Mouse (Mus musculus): ENCODE measurements around the gene Mturn. TPM values are rescaled to one million over a fixed set of nuclear protein-coding genes. Genes with fewer than 3 reads are reported as not detected.
A peak's percentile ranks its signal among the peaks of the same experiment; 100 is the strongest.

Mturn gene
- polyA plus RNA-seq, 1 experiment from 2014 or later = 0.88 TPM

- Histone ChIP-seq H3K27me3 (peaks cover 58% of the 10 kb centered on the region), H3K27ac (no peak overlapping the region), H3K36me3 (no peaks in the 10 kb centered on the region), H3K4me3 (replicated peaks) (peak overlapping the region; percentile 53), H3K9ac (peak overlapping the region; percentile 59), H3K4me1 (replicated peaks) (peaks cover 11% of the 10 kb centered on the region), H3K9me3 (replicated peaks) (no peaks in the 10 kb centered on the region), H3K4me2 (peak overlapping the region; percentile 82)
- 5% methylated on average over 19 of the region's 19 CpGs for WGBS (ENCODE audit: insufficient replicate concordance)
- peak; percentile 76 for ATAC-seq (ENCODE audit: low read depth)
- no peak for DNase-seq
Observed at GRCm38 (mm10) chr6:54699477-54700056, 18.1 kb downstream of the Mturn start.

- no peak overlapping the region for H3K4me3 ChIP-seq (replicated peaks)
- no peaks in the 10 kb centered on the region for H3K9me3 ChIP-seq (replicated peaks)
- H3K27me3 ChIP-seq = peaks cover 62% of the 10 kb centered on the region
- WGBS (ENCODE audit: insufficient replicate concordance) = 62% methylated on average over 2 of the region's 2 CpGs
- no peak overlapping the region for H3K27ac ChIP-seq
- H3K4me1 ChIP-seq (replicated peaks) = peaks cover 14% of the 10 kb centered on the region
- no peak overlapping the region for H3K4me2 ChIP-seq
- no peak for DNase-seq
- ATAC-seq (ENCODE audit: low read depth) = no peak
- H3K9ac ChIP-seq = no peak overlapping the region
- no peaks in the 10 kb centered on the region for H3K36me3 ChIP-seq
Observed at GRCm38 (mm10) chr6:54700516-54700915, 19.1 kb downstream of the Mturn start.

DNA sequence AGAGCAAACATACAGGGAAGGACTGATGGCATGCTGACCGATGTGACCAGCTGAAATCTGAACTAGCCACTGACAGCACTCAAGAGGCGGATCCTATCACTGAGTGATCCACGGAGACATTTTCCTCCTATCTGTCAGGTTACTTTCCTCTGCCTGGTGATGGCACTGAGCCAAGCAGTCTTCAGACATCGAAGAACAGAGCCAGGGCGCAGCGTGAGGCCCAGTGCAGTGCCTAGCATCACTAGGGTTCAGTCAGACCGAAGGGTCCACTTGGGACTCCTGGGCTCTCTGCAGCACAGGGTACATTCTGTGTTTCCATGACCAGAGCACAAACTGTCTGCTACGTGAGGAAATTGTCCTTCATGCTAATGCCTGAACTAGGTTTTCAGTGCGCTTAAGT, 20.5 kb downstream of the Mturn start:
- Histone ChIP-seq H3K27ac (no peak overlapping the region), H3K4me1 (replicated peaks) (peaks cover 22% of the 10 kb centered on the region), H3K9ac (no peak overlapping the region), H3K9me3 (replicated peaks) (no peaks in the 10 kb centered on the region), H3K36me3 (no peaks in the 10 kb centered on the region), H3K27me3 (peaks cover 62% of the 10 kb centered on the region), H3K4me2 (no peak overlapping the region), H3K4me3 (replicated peaks) (no peak overlapping the region)
- DNase-seq (no peak), ATAC-seq (ENCODE audit: low read depth) (no peak)
- WGBS (ENCODE audit: insufficient replicate concordance) = 55% methylated on average over 9 of the region's 9 CpGs

GRCm38 (mm10) chr6:54703633-54704538, 22.5 kb downstream of the Mturn start:
- H3K36me3 ChIP-seq = no peaks in the 10 kb centered on the region
- no peaks in the 10 kb centered on the region for H3K9me3 ChIP-seq (replicated peaks)
- no peak for ATAC-seq (ENCODE audit: low read depth)
- H3K4me1 ChIP-seq (replicated peaks) = peaks cover 20% of the 10 kb centered on the region
- H3K4me3 ChIP-seq (replicated peaks) = no peak overlapping the region
- no peak for DNase-seq
- peaks cover 49% of the 10 kb centered on the region for H3K27me3 ChIP-seq
- no peak overlapping the region for H3K27ac ChIP-seq
- WGBS (ENCODE audit: insufficient replicate concordance) = 26% methylated on average over 14 of the region's 14 CpGs
- no peak overlapping the region for H3K9ac ChIP-seq
- no peak overlapping the region for H3K4me2 ChIP-seq

GRCm38 (mm10) chr6:54704539-54704845, 23.1 kb downstream of the Mturn start:
- no peak overlapping the region for H3K4me2 ChIP-seq
- no peak for ATAC-seq (ENCODE audit: low read depth)
- H3K27me3 ChIP-seq = peaks cover 49% of the 10 kb centered on the region
- H3K9ac ChIP-seq = no peak overlapping the region
- no peak for DNase-seq
- H3K36me3 ChIP-seq = no peaks in the 10 kb centered on the region
- H3K27ac ChIP-seq = no peak overlapping the region
- H3K4me3 ChIP-seq (replicated peaks) = no peak overlapping the region
- no peaks in the 10 kb centered on the region for H3K9me3 ChIP-seq (replicated peaks)
- peaks cover 16% of the 10 kb centered on the region for H3K4me1 ChIP-seq (replicated peaks)
- 25% methylated on average over 6 of the region's 6 CpGs for WGBS (ENCODE audit: insufficient replicate concordance)

GRCm38 (mm10) chr6:54704847-54705246, 23.4 kb downstream of the Mturn start:
- H3K4me1 ChIP-seq (replicated peaks) = peaks cover 14% of the 10 kb centered on the region
- H3K27me3 ChIP-seq = peaks cover 49% of the 10 kb centered on the region
- whole genome bisulfite sequencing (ENCODE audit: insufficient replicate concordance) = 27% methylated on average over 5 of the region's 5 CpGs

GRCm38 (mm10) chr6:54705387-54705909, 24.0 kb downstream of the Mturn start:
- H3K4me2 ChIP-seq = peak overlapping the region; percentile 44
- H3K9me3 ChIP-seq (replicated peaks) = no peaks in the 10 kb centered on the region
- peak overlapping the region; percentile 12; the same call in 1 of the 2 replicates for H3K4me3 ChIP-seq (replicated peaks)
- no peak overlapping the region for H3K9ac ChIP-seq
- H3K36me3 ChIP-seq = no peaks in the 10 kb centered on the region
- H3K27me3 ChIP-seq = peaks cover 44% of the 10 kb centered on the region
- H3K27ac ChIP-seq = no peak overlapping the region
- H3K4me1 ChIP-seq (replicated peaks) = peaks cover 14% of the 10 kb centered on the region
- WGBS (ENCODE audit: insufficient replicate concordance) = 15% methylated on average over 11 of the region's 11 CpGs
- DNase-seq (peak; percentile 24), ATAC-seq (ENCODE audit: low read depth) (peak; percentile 65)

More at GRCm38 (mm10) chr6:54704847-54705246, 23.4 kb downstream of the Mturn start:
- no peak overlapping the region for H3K27ac ChIP-seq
- DNase-seq (no peak), ATAC-seq (ENCODE audit: low read depth) (no peak)
- no peaks in the 10 kb centered on the region for H3K9me3 ChIP-seq (replicated peaks)
- H3K9ac ChIP-seq = no peak overlapping the region
- no peak overlapping the region for H3K4me2 ChIP-seq
- no peak overlapping the region for H3K4me3 ChIP-seq (replicated peaks)
- no peaks in the 10 kb centered on the region for H3K36me3 ChIP-seq

- Histone ChIP-seq H3K9me3 (replicated peaks) (no peaks in the 10 kb centered on the region), H3K4me2 (no peak overlapping the region), H3K27ac (no peak overlapping the region), H3K4me3 (replicated peaks) (no peak overlapping the region), H3K4me1 (replicated peaks) (peaks cover 14% of the 10 kb centered on the region), H3K36me3 (no peaks in the 10 kb centered on the region), H3K9ac (no peak overlapping the region), H3K27me3 (peaks cover 39% of the 10 kb centered on the region)
- 53% methylated on average over 2 of the region's 2 CpGs for WGBS (ENCODE audit: insufficient replicate concordance)
- ATAC-seq (ENCODE audit: low read depth) (no peak), DNase-seq (no peak)
Observed at GRCm38 (mm10) chr6:54706099-54706498, 24.7 kb downstream of the Mturn start.

GRCm38 (mm10) chr6:54706611-54707172, 25.3 kb downstream of the Mturn start:
- 62% methylated on average over 3 of the region's 3 CpGs for WGBS (ENCODE audit: insufficient replicate concordance)
- Histone ChIP-seq H3K4me2 (no peak overlapping the region), H3K27me3 (peaks cover 33% of the 10 kb centered on the region), H3K9ac (no peak overlapping the region), H3K27ac (no peak overlapping the region), H3K36me3 (no peaks in the 10 kb centered on the region), H3K4me3 (replicated peaks) (no peak overlapping the region), H3K9me3 (replicated peaks) (no peaks in the 10 kb centered on the region), H3K4me1 (replicated peaks) (peaks cover 14% of the 10 kb centered on the region)
- ATAC-seq (ENCODE audit: low read depth) (no peak), DNase-seq (no peak)

DNA sequence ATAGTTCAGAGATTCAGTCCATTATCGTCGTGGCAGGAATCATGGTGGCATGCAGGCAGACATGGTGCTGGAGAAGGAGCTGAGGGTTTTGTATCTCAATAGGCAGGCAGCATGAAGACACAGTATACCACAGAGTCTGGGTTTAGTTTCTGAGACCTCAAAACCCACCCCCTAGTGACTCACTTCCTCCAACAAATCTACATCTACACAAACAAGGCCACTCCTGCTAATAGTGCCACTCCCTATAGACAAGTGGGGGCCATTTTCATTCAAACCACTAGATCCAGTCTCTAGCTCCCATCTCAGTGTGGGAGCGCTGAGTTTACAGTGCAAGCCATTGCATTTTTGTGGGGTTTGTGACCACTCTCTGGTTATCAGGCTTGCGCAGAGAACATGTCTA, 27.2 kb downstream of the Mturn start:
- no peak overlapping the region for H3K27ac ChIP-seq
- ATAC-seq (ENCODE audit: low read depth) = no peak
- H3K4me3 ChIP-seq (replicated peaks) = no peak overlapping the region
- no peak for DNase-seq
- H3K9me3 ChIP-seq (replicated peaks) = no peaks in the 10 kb centered on the region
- no peak overlapping the region for H3K9ac ChIP-seq
- no peak overlapping the region for H3K4me2 ChIP-seq
- H3K27me3 ChIP-seq = peaks cover 13% of the 10 kb centered on the region
- no peaks in the 10 kb centered on the region for H3K36me3 ChIP-seq
- WGBS (ENCODE audit: insufficient replicate concordance) = 72% methylated on average over 4 of the region's 4 CpGs
- H3K4me1 ChIP-seq (replicated peaks) = peaks cover 14% of the 10 kb centered on the region

- Histone ChIP-seq H3K9ac (no peak overlapping the region), H3K27ac (no peak overlapping the region), H3K4me1 (replicated peaks) (peaks cover 31% of the 10 kb centered on the region), H3K27me3 (no peaks in the 10 kb centered on the region), H3K9me3 (replicated peaks) (no peaks in the 10 kb centered on the region), H3K4me2 (no peak overlapping the region), H3K4me3 (replicated peaks) (no peak overlapping the region), H3K36me3 (no peaks in the 10 kb centered on the region)
- WGBS (ENCODE audit: insufficient replicate concordance) = 11% methylated on average over 2 of the region's 2 CpGs
- ATAC-seq (ENCODE audit: low read depth) = no peak
- DNase-seq = no peak
Observed at GRCm38 (mm10) chr6:54715697-54716096, 34.3 kb downstream of the Mturn start.
